Mouse (Mus musculus): ENCODE data around the gene Gm28308.

The Gm28308 gene

GRCm38 (mm10) chr6:52246916-52247315 is 33.8 kb upstream of the Gm28308 start:
- no peak for DNase-seq (ENCODE audit: extremely low spot score, low spot score)

GRCm38 (mm10) chr6:52246403-52246803 is 33.3 kb upstream of the Gm28308 start:
- no peak for DNase-seq (ENCODE audit: extremely low spot score, low spot score)

GRCm38 (mm10) chr6:52245757-52246142 is 32.6 kb upstream of the Gm28308 start, which contains the start of gene Hoxa11:
Gene Hoxa11, minus strand, starts transcription at chr6:52245810.
- DNase-seq (ENCODE audit: extremely low spot score, low spot score): no peak

GRCm38 (mm10) chr6:52245040-52245756 is 32.1 kb upstream of the Gm28308 start:
- no peak for DNase-seq (ENCODE audit: extremely low spot score, low spot score)

- no peak for DNase-seq (ENCODE audit: extremely low spot score, low spot score)
Measured at GRCm38 (mm10) chr6:52244471-52245039, 31.4 kb upstream of the Gm28308 start.

GRCm38 (mm10) chr6:52243681-52244121 is 30.6 kb upstream of the Gm28308 start:
- no peak for DNase-seq (ENCODE audit: extremely low spot score, low spot score)

- no peak for DNase-seq (ENCODE audit: extremely low spot score, low spot score)
Measured at GRCm38 (mm10) chr6:52242801-52243332, 29.7 kb upstream of the Gm28308 start.

GRCm38 (mm10) chr6:52241001-52241621 is 28.0 kb upstream of the Gm28308 start:
- no peak for DNase-seq (ENCODE audit: extremely low spot score, low spot score)

- DNase-seq (ENCODE audit: extremely low spot score, low spot score): peak; percentile 95
Measured at GRCm38 (mm10) chr6:52240389-52241000, 27.4 kb upstream of the Gm28308 start, which contains the start of gene Hoxa10. Gene Hoxa10, minus strand, starts transcription at chr6:52240854.

GRCm38 (mm10) chr6:52239625-52240388 is 26.7 kb upstream of the Gm28308 start:
- DNase-seq (ENCODE audit: extremely low spot score, low spot score): no peak

GRCm38 (mm10) chr6:52238976-52239375 is 25.8 kb upstream of the Gm28308 start:
- DNase-seq (ENCODE audit: extremely low spot score, low spot score): no peak

- no peak for DNase-seq (ENCODE audit: extremely low spot score, low spot score)
Measured at GRCm38 (mm10) chr6:52238155-52238545, 25.0 kb upstream of the Gm28308 start.

- no peak for DNase-seq (ENCODE audit: extremely low spot score, low spot score)
Measured at GRCm38 (mm10) chr6:52237346-52238154, 24.4 kb upstream of the Gm28308 start.

GRCm38 (mm10) chr6:52236806-52237205 is 23.7 kb upstream of the Gm28308 start:
- no peak for DNase-seq (ENCODE audit: extremely low spot score, low spot score)

- no peak for DNase-seq (ENCODE audit: extremely low spot score, low spot score)
Measured at GRCm38 (mm10) chr6:52235866-52236265, 22.7 kb upstream of the Gm28308 start.

- DNase-seq (ENCODE audit: extremely low spot score, low spot score): no peak
Measured at GRCm38 (mm10) chr6:52235267-52235666, 22.1 kb upstream of the Gm28308 start.

GRCm38 (mm10) chr6:52234428-52235140 is 21.4 kb upstream of the Gm28308 start:
- DNase-seq (ENCODE audit: extremely low spot score, low spot score): no peak

GRCm38 (mm10) chr6:52233546-52234427 is 20.6 kb upstream of the Gm28308 start:
- DNase-seq (ENCODE audit: extremely low spot score, low spot score): no peak

Data from neural tube, embryonic 10.5 days (tissue).